Mouse (Mus musculus): Measurements from ENCODE around the gene Gm13941. TPM values are rescaled to one million over a fixed set of nuclear protein-coding genes. Genes with fewer than 3 reads are reported as not detected.

Gm13941 gene
- polyA plus RNA-seq (2012; rRNA removed) = not detected in 2 replicates

DNA sequence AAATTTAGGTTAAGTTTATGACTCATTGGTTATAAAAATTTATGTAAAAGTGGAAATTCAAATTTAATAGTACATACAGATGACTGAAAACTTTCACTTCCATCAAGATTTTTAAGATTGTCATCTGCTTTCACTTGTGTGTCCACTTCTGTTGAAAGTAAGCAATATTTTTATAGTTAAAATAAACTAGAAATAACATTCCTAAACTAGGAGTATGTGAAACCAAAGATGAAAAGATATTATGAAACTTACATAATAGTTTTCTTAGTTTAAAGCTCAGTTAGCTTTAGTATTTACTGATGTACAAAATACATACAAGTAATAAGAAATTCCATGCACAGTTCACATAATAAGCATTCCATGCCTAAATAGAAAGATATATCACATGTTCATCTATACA lies at the start of gene Gm13941:
Gm13941 (minus strand) TSS at position 101 of the 400 bp plus-strand sequence.
- TF ChIP-seq CTCF (IDR thresholded peaks at IDR 0.05; ENCODE audit: extremely low read depth, insufficient read depth, low read length) = no peak
- TF ChIP-seq POLR2A (IDR thresholded peaks at IDR 0.05; ENCODE audit: extremely low read depth, insufficient read depth, low read length) = no peak
- no peak within 1 kb of the TSS for H3K27ac ChIP-seq (ENCODE audit: insufficient read depth, low read length)
- no peaks in the 10 kb centered on the region for H3K4me1 ChIP-seq (ENCODE audit: control insufficient read depth, insufficient read depth, low read length)
- H3K4me3 ChIP-seq (ENCODE audit: insufficient read depth, low read length) = no peak within 1 kb of the TSS

GRCm38 (mm10) chr2:111152836-111153235 lies 47.1 kb upstream of the Gm13941 start, which contains the start of gene Gm15130:
Gm15130 (minus strand) TSS chr2:111152936.
- TF ChIP-seq POLR2A (IDR thresholded peaks at IDR 0.05; ENCODE audit: extremely low read depth, insufficient read depth, low read length) (no peak), CTCF (IDR thresholded peaks at IDR 0.05; ENCODE audit: extremely low read depth, insufficient read depth, low read length) (no peak)

GRCm38 (mm10) chr2:111135739-111136138 lies 30.0 kb upstream of the Gm13941 start:
- Histone ChIP-seq H3K4me3 (ENCODE audit: insufficient read depth, low read length) (no peak overlapping the region), H3K4me1 (ENCODE audit: control insufficient read depth, insufficient read depth, low read length) (no peaks in the 10 kb centered on the region)
- TF ChIP-seq CTCF (IDR thresholded peaks at IDR 0.05; ENCODE audit: extremely low read depth, insufficient read depth, low read length) (no peak), POLR2A (IDR thresholded peaks at IDR 0.05; ENCODE audit: extremely low read depth, insufficient read depth, low read length) (no peak)

More at GRCm38 (mm10) chr2:111152836-111153235, 47.1 kb upstream of the Gm13941 start, which contains the start of gene Gm15130:
- Histone ChIP-seq H3K4me1 (ENCODE audit: control insufficient read depth, insufficient read depth, low read length) (no peaks in the 10 kb centered on the region), H3K27ac (ENCODE audit: insufficient read depth, low read length) (no peak within 1 kb of the TSS), H3K4me3 (ENCODE audit: insufficient read depth, low read length) (no peak within 1 kb of the TSS)

GRCm38 (mm10) chr2:111058586-111059261 lies 47.1 kb downstream of the Gm13941 start:
- Histone ChIP-seq H3K4me1 (ENCODE audit: control insufficient read depth, insufficient read depth, low read length) (no peaks in the 10 kb centered on the region), H3K27ac (ENCODE audit: insufficient read depth, low read length) (no peak overlapping the region), H3K4me3 (ENCODE audit: insufficient read depth, low read length) (no peak overlapping the region)
- TF ChIP-seq POLR2A (IDR thresholded peaks at IDR 0.05; ENCODE audit: extremely low read depth, insufficient read depth, low read length) (no peak), CTCF (IDR thresholded peaks at IDR 0.05; ENCODE audit: extremely low read depth, insufficient read depth, low read length) (no peak)

More at GRCm38 (mm10) chr2:111135739-111136138, 30.0 kb upstream of the Gm13941 start:
- no peak overlapping the region for H3K27ac ChIP-seq (ENCODE audit: insufficient read depth, low read length)

Other genes starting within 250 kb of the Gm13941 start
- 38.4 and 42.7 TPM in 2 replicates for gene Ano3, start 155.1 kb downstream of the Gm13941 start, polyA plus RNA-seq (2012; rRNA removed)
- gene Gm15130, start 47.0 kb upstream of the Gm13941 start, polyA plus RNA-seq (2012; rRNA removed) = not detected in 2 replicates
- not detected in 2 replicates for gene 4930430A15Rik, start 123.6 kb upstream of the Gm13941 start, polyA plus RNA-seq (2012; rRNA removed)
- gene Olfr1275, start 129.3 kb upstream of the Gm13941 start, polyA plus RNA-seq (2012; rRNA removed) = not detected in 2 replicates
- not detected in 2 replicates for gene Olfr1276, start 148.5 kb upstream of the Gm13941 start, polyA plus RNA-seq (2012; rRNA removed)
- not detected in 2 replicates for gene Olfr1277, start 168.1 kb upstream of the Gm13941 start, polyA plus RNA-seq (2012; rRNA removed)
- not detected in 2 replicates for gene Olfr1278, start 184.2 kb upstream of the Gm13941 start, polyA plus RNA-seq (2012; rRNA removed)
- not detected in 2 replicates for gene Olfr1279, start 194.7 kb upstream of the Gm13941 start, polyA plus RNA-seq (2012; rRNA removed)
- gene Olfr1280, start 208.0 kb upstream of the Gm13941 start, polyA plus RNA-seq (2012; rRNA removed) = not detected in 2 replicates
- not detected in 2 replicates for gene Olfr1281, start 220.5 kb upstream of the Gm13941 start, polyA plus RNA-seq (2012; rRNA removed)
- not detected in 2 replicates for gene Olfr1282, start 230.1 kb upstream of the Gm13941 start, polyA plus RNA-seq (2012; rRNA removed)